Mouse (Mus musculus): ENCODE results near the gene Vmn1r91. TPM values are rescaled to one million over a fixed set of nuclear protein-coding genes. Genes with fewer than 3 reads are reported as not detected.
"Not testable (repeated sequence)": the region's sequence is repeated elsewhere in the genome, so short reads cannot be mapped to it uniquely, and the experiment has no call there.

Gene Vmn1r91
- not detected for total RNA-seq (2021)
- long read RNA-seq, experiment 1: 0 reads
- long read RNA-seq, experiment 2: 0 reads

- DNase-seq: not testable (repeated sequence)
Measured at GRCm38 (mm10) chr7:20099380-20099779, at the start of gene Vmn1r91. Vmn1r91 (plus strand) TSS chr7:20099680.

GRCm38 (mm10) chr7:20064100-20064499, 35.4 kb upstream of the Vmn1r91 start:
- DNase-seq: not testable (repeated sequence)

DNA sequence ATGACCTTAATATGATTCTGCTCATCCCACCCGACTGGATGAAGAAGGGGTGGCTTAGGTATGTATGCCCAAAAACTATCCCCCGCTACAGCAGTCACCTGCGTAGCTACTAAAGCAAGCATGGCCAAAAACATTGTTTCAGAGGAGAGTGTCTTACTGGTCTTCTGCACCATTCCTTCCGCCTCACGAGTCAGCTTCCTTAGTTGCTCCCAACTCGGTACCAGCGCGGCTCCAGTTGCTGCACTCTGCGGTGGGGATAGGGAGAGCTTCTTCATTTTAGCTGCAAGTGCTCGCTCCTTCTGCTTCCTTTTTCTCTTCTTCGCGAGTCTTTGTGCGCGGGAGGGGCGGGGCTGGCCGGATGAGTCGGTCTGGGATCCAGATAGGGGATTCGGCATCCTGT, 21.4 kb upstream of the Vmn1r91 start:
- DNase-seq: not testable (repeated sequence)

GRCm38 (mm10) chr7:20122479-20122878, 23.0 kb downstream of the Vmn1r91 start, which contains the start of gene Gm16442:
Gm16442 (minus strand) TSS chr7:20122579.
- DNase-seq: not testable (repeated sequence)

GRCm38 (mm10) chr7:20138988-20139387, 39.5 kb downstream of the Vmn1r91 start, which contains the start of gene Vmn1r93:
Vmn1r93 (minus strand) TSS chr7:20139088.
- not testable (repeated sequence) for DNase-seq

Other genes starting within 250 kb of the Vmn1r91 start
- gene Gm19345, start 247.7 kb upstream of the Vmn1r91 start, total RNA-seq (2021): under 1 TPM in 1 of 2 experiments, not detected in 1; 0.83 TPM
- gene Ceacam16, start 238.4 kb upstream of the Vmn1r91 start, total RNA-seq (2021): not detected
- gene Ceacam19, start 211.7 kb upstream of the Vmn1r91 start, total RNA-seq (2021): not detected
- 10 to 100 TPM; 28.8 to 33.7 TPM for gene Pvr, start 178.5 kb upstream of the Vmn1r91 start, total RNA-seq (2021)
- gene Igsf23, start 148.9 kb upstream of the Vmn1r91 start, total RNA-seq (2021): not detected
- gene Ceacam20, start 134.3 kb upstream of the Vmn1r91 start, total RNA-seq (2021): not detected
- not detected for gene Nlrp9b, start 108.2 kb upstream of the Vmn1r91 start, total RNA-seq (2021)
- gene Gm16442, start 22.9 kb downstream of the Vmn1r91 start, total RNA-seq (2021): not detected
- gene Vmn1r93, start 39.4 kb downstream of the Vmn1r91 start, total RNA-seq (2021): not detected
- gene Vmn1r94, start 68.7 kb downstream of the Vmn1r91 start, total RNA-seq (2021): not detected
- not detected for gene Vmn1r95, start 94.0 kb downstream of the Vmn1r91 start, total RNA-seq (2021)
- gene Gm6164, start 105.9 kb downstream of the Vmn1r91 start, total RNA-seq (2021): not detected
- not detected for gene Gm4498, start 134.1 kb downstream of the Vmn1r91 start, total RNA-seq (2021)
- gene Gm5890, start 163.2 kb downstream of the Vmn1r91 start, total RNA-seq (2021): not detected
- gene Gm4133, start 234.4 kb downstream of the Vmn1r91 start, total RNA-seq (2021): not detected